Mouse (Mus musculus) forebrain, embryonic 10.5 days (tissue): ENCODE data around the gene Ankrd28. TPM values are rescaled to one million over a fixed set of nuclear protein-coding genes. Genes with fewer than 3 reads are reported as not detected.
A peak's percentile ranks its signal among the peaks of the same experiment; 100 is the strongest.
"Not testable (repeated sequence)": the region's sequence is repeated elsewhere in the genome, so short reads cannot be mapped to it uniquely, and the experiment has no call there.

Experiments used
- DNase-seq: peaks from one replicate; pipeline ENCODE4 v3.0.0-alpha.2; 2017; ENCODE audit warnings: low spot score; ENCODE audit errors: extremely low spot score
- H3K27ac ChIP-seq: fragments of 300-500 bp; sonication (generic); 2 replicates; pipeline ENCODE4 v1.5.1; 2016; ENCODE audit warnings: mild to moderate bottlenecking
- H3K27me3 ChIP-seq: fragments of 300-500 bp; sonication (generic); 2 replicates; pipeline ENCODE4 v1.6.1; 2016; ENCODE audit warnings: mild to moderate bottlenecking; ENCODE audit not compliant: poor library complexity, severe bottlenecking
- H3K36me3 ChIP-seq: fragments of 300-500 bp; sonication (generic); replicated peaks from 2 replicates; pipeline ENCODE4 v1.6.1; 2016; ENCODE audit warnings: mild to moderate bottlenecking, moderate library complexity
- H3K4me1 ChIP-seq: fragments of 300-500 bp; sonication (generic); 2 replicates; pipeline ENCODE4 v1.6.1; 2016
- H3K4me3 ChIP-seq: fragments of 300-500 bp; sonication (generic); 2 replicates; pipeline ENCODE4 v1.5.1; 2016; ENCODE audit warnings: mild to moderate bottlenecking, moderate library complexity
- H3K9me3 ChIP-seq: fragments of 300-500 bp; sonication (generic); 2 replicates; pipeline ENCODE4 v1.6.1; 2016; ENCODE audit warnings: mild to moderate bottlenecking, moderate library complexity
- WGBS: fragments of 180-500 bp; shearing (Covaris S2); methylation state at CpG from one replicate; pipeline ENCODE4 v1.1.7; 2016; 5-methylcytosine and 5-hydroxymethylcytosine counted together
- polyA plus RNA-seq: library from polyadenylated mRNA; unstranded; fragments of >200 nt; fragmentation: Nextera tagmentation; extraction: Ambion mirVana; gene quantifications from 2 replicates; pipeline ENCODE4 v1.2.1, GENCODE M21; 2016

The Ankrd28 gene
- polyA plus RNA-seq, 1 experiment from 2014 or later: 14.1 TPM

DNA sequence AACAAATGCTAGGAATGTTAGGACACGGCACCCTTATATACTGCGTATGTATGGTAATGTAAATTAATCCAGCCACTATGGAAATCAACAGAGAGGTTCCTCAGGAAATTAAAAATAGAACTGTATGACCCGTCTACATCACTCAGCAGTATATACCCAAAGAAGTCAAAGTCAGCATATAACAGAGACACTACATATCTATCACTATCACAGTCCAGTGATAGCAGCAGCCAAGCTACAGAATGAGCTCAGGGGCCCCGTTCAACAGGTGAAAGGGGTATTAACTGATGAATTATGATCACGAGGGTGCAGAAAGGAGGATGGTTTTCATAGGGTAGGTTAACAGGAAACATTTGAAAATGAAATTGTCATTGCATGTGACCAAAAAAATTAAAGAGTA is 45.5 kb downstream of the Ankrd28 start:
- no peaks in the 10 kb centered on the region for H3K9me3 ChIP-seq

DNA sequence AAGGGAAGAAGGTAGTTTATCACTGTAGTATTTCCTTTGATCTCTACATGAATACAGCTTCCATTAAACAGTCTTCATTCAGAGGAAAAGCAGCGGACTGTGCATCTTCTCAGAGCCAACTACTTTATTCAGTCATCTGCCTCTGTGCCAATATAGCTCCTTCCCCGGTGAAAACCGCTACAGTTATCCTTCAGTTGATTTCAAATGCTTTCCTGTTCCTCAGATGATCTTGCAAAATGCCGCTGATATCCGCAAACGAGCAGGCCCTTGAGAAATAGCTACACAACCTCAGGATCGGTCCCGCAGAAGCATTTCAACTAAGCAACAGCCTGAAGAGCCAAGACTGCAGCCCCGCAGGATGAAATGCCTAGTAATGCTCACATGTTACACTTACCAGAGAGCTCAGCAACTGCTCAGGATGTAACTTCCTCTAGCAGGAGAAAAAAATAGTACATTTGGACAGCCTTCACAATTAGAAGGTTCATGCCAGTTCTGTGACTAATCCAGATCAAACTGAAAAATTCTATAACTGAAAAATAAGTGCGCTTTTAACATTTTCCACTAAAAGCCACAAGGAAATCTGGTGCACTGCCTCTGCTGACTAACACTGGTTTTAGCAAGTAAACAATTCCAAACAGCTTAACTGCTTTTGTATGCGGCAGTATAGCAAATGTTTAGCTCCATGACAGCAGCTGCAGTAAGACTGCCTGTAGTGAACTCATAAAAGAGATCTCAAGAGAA is 49.0 kb downstream of the Ankrd28 start:
- Histone ChIP-seq H3K4me1 (peaks cover 40% of the 10 kb centered on the region), H3K27ac (peak overlapping the region; percentile 79), H3K4me3 (peak overlapping the region; percentile 23; the same call in 1 of the 2 replicates), H3K9me3 (no peaks in the 10 kb centered on the region), H3K27me3 (no peaks in the 10 kb centered on the region), H3K36me3 (0 out of 2 replicates have a peak, but pooled peaks cover 6% of the 10 kb centered on the region)
- 29% methylated on average over 11 of the region's 11 CpGs for WGBS
- DNase-seq: no peak

More for the DNA sequence above, 45.5 kb downstream of the Ankrd28 start:
- no peak for DNase-seq
- 89% methylated on average over 5 of the region's 5 CpGs for WGBS
- peaks cover 44% of the 10 kb centered on the region for H3K4me1 ChIP-seq
- no peaks in the 10 kb centered on the region for H3K27me3 ChIP-seq
- H3K36me3 ChIP-seq: 0 out of 2 replicates have a peak, but pooled peaks cover 6% of the 10 kb centered on the region
- no peak overlapping the region for H3K4me3 ChIP-seq
- no peak overlapping the region for H3K27ac ChIP-seq

DNA sequence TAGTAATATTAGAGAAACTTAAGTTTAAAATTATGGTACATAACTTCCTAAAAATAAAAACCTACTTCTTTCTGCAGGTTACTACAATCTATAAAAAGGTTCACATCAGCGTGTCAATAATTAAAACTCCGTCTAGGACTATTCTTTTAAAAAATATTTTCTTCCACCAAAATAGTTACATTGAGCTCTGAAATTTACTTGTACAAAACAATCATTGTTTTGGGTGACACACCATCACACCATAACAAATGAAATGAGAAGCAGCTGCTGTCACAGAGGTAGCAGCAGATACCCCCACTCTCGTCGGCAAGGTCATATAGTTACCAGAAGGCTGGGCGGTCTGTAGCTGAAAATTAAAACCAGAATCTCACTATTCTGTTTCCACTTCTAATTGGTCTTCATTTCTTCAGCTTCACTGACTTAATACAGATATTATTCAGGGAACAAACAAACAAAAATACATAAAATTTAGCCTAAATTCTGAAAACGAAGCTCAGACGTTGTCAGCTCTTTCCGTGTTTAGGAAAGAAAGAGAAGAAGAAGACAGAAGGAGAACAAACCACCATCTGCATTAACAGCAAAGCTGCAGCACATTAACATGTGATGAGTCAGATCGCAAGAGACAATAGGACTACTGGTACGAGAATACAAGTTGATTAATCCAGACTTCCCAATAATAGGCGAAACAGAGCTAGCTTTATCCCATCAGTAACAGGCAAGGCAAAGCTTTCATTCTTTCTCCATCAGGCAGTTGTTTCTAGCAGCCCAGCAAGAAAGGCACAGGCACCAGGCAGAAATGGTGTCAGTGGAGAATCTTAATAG is 49.8 kb downstream of the Ankrd28 start:
- Histone ChIP-seq H3K9me3 (no peaks in the 10 kb centered on the region), H3K27me3 (no peaks in the 10 kb centered on the region), H3K27ac (peak overlapping the region; percentile 79), H3K4me1 (peaks cover 40% of the 10 kb centered on the region), H3K4me3 (peak overlapping the region; percentile 23), H3K36me3 (0 out of 2 replicates have a peak, but pooled peaks cover 6% of the 10 kb centered on the region)
- 33% methylated on average over 11 of the region's 11 CpGs for WGBS
- DNase-seq: no peak

DNA sequence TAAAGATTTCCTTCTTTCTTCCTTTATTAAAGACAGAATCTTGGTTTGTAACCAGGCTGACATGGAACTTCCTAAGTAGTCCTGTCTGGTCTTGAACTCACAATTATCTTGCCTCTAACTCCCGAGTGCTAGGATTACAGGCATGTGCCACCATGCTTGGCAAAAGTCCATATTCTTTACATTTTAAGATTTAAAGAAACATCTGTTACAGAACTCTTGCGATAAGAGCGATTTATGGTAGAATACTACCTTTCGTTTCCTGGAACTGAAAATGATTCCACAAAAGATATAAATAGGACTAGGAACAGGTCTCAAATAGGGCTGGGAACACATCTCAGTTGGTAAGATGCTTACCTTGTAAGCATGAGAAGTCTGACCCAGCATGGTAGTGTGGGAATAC is 56.9 kb downstream of the Ankrd28 start:
- no peak for DNase-seq
- 95% methylated on average over 4 of the region's 4 CpGs for WGBS

DNA sequence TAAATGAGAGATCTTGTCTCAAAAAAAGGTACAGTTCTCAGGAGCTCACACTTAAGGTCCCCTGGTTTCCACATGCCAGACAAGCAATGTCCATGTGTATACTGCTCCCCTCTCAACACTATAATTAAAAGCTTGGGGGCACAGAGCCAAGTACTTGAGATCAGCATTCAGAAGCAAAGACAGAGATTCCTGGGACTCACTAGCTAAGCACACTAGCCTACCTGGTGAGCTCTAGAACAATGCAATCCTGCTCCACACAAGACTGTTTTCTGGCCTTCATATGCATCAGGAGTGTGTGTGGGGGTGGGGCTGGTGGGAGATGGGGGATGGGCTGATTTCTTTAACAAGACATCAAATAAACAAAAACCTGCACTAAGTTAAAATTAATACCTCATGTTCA is 58.2 kb downstream of the Ankrd28 start:
- H3K27ac ChIP-seq: no peak overlapping the region

More for the DNA sequence above, 56.9 kb downstream of the Ankrd28 start:
- no peak overlapping the region for H3K4me3 ChIP-seq
- H3K4me1 ChIP-seq: peaks cover 9% of the 10 kb centered on the region
- no peaks in the 10 kb centered on the region; the same call in 1 of the 2 replicates for H3K36me3 ChIP-seq
- H3K9me3 ChIP-seq: no peaks in the 10 kb centered on the region
- no peak overlapping the region for H3K27ac ChIP-seq
- H3K27me3 ChIP-seq: no peaks in the 10 kb centered on the region

DNA sequence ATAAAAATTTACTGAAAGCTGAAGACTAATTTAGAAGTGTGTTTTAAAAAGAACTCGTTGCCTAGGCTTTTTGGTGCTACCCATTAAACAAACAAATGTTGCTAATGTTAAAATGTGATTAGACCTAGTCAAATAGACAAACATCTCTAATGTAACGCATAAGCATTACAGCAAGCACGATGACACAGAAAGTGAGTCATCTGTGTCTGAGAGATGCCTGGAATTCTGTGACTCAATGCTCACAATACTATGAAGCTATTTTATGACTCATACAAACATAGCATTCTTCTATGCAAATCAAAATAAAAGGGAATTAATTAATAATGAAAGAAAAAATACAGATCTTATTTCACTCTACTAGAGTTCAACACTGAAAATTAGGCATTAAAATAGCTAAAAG is 61.9 kb downstream of the Ankrd28 start:
- DNase-seq: no peak
- 90% methylated on average over 3 of the region's 3 CpGs for WGBS

More for the DNA sequence above, 58.2 kb downstream of the Ankrd28 start:
- no peaks in the 10 kb centered on the region; the same call in 1 of the 2 replicates for H3K36me3 ChIP-seq
- H3K9me3 ChIP-seq: no peaks in the 10 kb centered on the region
- no peaks in the 10 kb centered on the region for H3K27me3 ChIP-seq
- H3K4me1 ChIP-seq: peaks cover 9% of the 10 kb centered on the region
- no peak overlapping the region for H3K4me3 ChIP-seq
- DNase-seq: no peak

DNA sequence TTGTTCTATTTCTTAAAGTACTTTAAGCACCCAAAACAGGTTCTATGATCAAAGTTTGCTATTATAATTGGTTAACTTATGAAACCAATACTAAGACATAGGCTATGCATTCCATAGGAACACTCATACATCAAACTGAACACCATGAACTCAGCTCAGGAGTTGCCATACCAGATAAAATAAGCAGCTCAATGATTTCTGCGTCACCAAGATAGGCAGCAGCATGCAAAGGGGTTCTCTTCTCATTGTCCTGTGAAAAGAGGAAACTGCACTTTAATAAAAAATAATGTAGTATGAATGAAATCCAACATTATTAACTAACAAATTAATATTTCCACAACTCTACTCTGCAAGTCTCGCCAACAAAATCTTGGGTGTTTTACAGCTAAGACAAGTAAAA is 66.4 kb downstream of the Ankrd28 start:
- H3K4me1 ChIP-seq: no peaks in the 10 kb centered on the region
- no peaks in the 10 kb centered on the region for H3K9me3 ChIP-seq
- H3K36me3 ChIP-seq: peaks cover 40% of the 10 kb centered on the region
- H3K4me3 ChIP-seq: no peak overlapping the region
- H3K27ac ChIP-seq: no peak overlapping the region
- H3K27me3 ChIP-seq: no peaks in the 10 kb centered on the region
- DNase-seq: no peak
- WGBS: 89% methylated on average over 2 of the region's 2 CpGs

More for the DNA sequence above, 61.9 kb downstream of the Ankrd28 start:
- Histone ChIP-seq H3K27ac (no peak overlapping the region), H3K36me3 (peaks cover 8% of the 10 kb centered on the region), H3K9me3 (no peaks in the 10 kb centered on the region), H3K4me1 (peaks cover 9% of the 10 kb centered on the region), H3K27me3 (no peaks in the 10 kb centered on the region), H3K4me3 (no peak overlapping the region)

DNA sequence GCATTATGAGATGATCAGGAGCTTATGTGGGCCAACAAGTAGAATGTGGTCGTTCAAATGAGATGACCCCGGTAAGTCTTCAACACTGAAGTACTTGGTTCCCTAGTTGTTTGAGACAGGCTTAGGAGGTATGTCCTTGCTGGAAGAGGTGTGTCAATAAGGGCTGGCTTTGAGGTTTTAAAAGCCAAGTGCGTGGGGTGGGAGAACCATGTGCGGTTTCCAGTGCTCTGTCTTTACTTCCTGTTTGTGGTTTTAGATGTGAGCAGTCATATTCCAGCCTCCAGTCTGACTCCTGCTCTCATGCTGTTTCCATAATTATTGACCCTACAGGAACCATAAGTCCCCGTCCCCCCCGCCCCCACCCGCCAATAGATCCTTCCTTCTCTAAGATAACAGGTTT is 68.7 kb downstream of the Ankrd28 start:
- no peaks in the 10 kb centered on the region for H3K4me1 ChIP-seq
- H3K27ac ChIP-seq: no peak overlapping the region
- peaks cover 43% of the 10 kb centered on the region for H3K36me3 ChIP-seq
- no peak overlapping the region for H3K4me3 ChIP-seq
- no peak for DNase-seq
- WGBS: 92% methylated on average over 7 of the region's 7 CpGs
- H3K27me3 ChIP-seq: no peaks in the 10 kb centered on the region
- H3K9me3 ChIP-seq: no peaks in the 10 kb centered on the region

DNA sequence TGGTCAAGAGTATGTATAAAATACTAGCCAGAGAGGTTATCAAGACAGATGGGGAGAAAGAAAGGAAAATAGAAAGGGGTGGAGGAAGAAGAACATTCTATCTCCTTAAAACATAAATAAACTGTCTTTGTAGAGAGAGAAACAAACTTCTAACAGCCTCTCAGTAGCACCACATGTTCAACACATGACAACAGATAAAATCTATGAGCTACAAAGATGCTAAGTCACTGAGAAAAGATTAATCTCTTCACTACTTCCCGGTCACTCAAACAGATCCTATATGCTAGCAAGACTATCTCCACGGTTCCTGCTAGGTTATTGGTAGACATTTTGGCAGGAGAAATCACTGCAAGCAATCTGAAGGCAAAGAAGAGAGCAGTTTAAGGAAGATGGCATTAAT is 71.3 kb downstream of the Ankrd28 start:
- H3K4me3 ChIP-seq: no peak overlapping the region
- 97% methylated on average over 2 of the region's 2 CpGs for WGBS

DNA sequence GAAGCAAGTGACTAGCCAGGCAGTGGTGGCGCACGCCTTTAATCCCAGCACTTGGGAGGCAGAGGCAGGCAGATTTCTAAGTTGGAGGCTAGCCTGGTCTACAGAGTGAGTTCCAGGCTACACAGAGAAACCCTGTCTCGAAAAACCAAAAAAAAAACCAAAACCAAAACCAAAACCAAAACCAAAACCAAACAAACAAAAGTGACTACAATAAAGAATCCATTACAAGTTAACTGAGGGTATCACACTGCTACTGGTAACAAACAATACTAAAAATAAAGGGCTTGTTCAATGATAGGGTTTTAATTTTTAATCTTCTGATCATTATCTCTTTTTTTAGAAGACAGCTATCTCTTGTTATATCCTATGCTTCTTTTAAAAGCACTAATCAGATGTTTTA is 72.0 kb downstream of the Ankrd28 start:
- not testable (repeated sequence) for H3K4me3 ChIP-seq, H3K27me3 ChIP-seq, H3K4me1 ChIP-seq, H3K27ac ChIP-seq, H3K9me3 ChIP-seq, DNase-seq
- 98% methylated on average over 3 of the region's 3 CpGs for WGBS
- H3K36me3 ChIP-seq: peaks cover 55% of the 10 kb centered on the region

More for the DNA sequence above, 71.3 kb downstream of the Ankrd28 start:
- DNase-seq: no peak
- H3K27ac ChIP-seq: no peak overlapping the region
- no peaks in the 10 kb centered on the region for H3K27me3 ChIP-seq
- no peaks in the 10 kb centered on the region for H3K4me1 ChIP-seq
- H3K36me3 ChIP-seq: peaks cover 55% of the 10 kb centered on the region
- H3K9me3 ChIP-seq: no peaks in the 10 kb centered on the region

DNA sequence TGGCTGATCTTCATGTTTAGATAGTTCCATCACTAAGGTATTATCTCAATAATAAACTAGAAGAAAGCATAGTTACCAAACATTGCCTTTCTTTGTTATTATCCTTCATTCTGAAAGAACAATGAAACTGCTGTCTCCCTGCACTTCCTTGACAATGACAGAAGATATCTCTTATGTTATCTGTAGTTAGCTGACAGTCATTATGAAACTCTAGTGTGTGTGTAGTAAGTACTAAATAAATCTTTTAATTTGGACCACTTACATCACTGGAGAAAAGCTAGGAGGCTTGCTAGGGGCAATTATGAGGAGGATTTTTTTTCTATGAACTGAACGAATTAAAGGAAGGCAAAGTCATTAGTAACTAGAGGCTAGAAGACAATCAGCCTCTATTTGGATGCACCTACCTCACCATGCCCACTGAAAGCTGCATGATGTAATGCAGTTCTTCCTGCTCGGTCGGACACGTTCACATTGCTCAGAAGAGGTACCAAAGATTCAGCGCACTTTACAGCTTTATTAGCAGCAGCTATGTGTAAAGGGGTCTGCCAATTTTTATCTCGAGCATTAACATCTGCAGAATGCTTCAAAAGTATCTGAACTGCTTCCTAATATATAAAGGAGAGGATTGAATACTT is 82.1 kb downstream of the Ankrd28 start:
- Histone ChIP-seq H3K27me3 (no peaks in the 10 kb centered on the region), H3K9me3 (no peaks in the 10 kb centered on the region), H3K4me3 (no peak overlapping the region), H3K27ac (no peak overlapping the region), H3K4me1 (no peaks in the 10 kb centered on the region), H3K36me3 (peaks cover 56% of the 10 kb centered on the region)
- no peak for DNase-seq
- WGBS: 88% methylated on average over 6 of the region's 6 CpGs

DNA sequence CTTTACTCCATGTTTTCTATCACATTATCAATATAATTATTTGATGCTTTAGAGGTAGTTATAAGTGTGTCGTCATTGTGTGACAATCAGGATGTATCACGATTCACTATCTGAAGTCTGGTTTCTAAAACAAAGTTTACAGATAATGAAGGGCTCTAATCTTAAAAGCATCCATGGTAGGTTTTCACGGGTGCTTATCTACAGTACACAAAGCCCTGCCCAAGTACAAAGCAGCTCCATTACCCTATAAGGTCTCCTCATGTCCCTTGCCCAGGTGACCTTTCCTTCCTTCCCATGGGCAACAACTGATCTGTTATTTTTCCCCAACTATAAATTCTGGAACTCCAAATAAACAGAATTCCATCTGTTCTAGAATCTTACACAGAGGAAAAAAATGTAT is 87.9 kb downstream of the Ankrd28 start:
- Histone ChIP-seq H3K27ac (no peak overlapping the region), H3K27me3 (no peaks in the 10 kb centered on the region), H3K36me3 (peaks cover 82% of the 10 kb centered on the region), H3K4me3 (no peak overlapping the region), H3K4me1 (no peaks in the 10 kb centered on the region), H3K9me3 (no peaks in the 10 kb centered on the region)
- DNase-seq: no peak
- WGBS: 91% methylated on average over 3 of the region's 3 CpGs
